Mouse (Mus musculus) G1E (cell line): ENCODE measurements at regions not wholly inside any gene's neighbourhood (a gene's known extent, or its start where the extent isn't known, plus 50 kb on each side); places are given as distances from the start of the nearest gene placed in this dataset.

Experiments
- CTCF ChIP-seq: IDR thresholded peaks from 2 replicates; pipeline ENCODE4 v1.5.1; 2012; ENCODE audit warnings: low read depth, low read length, inconsistent platforms, mixed read lengths
- GATA1 ChIP-seq: IDR thresholded peaks from 2 replicates; pipeline ENCODE4 v1.6.1; 2012; ENCODE audit warnings: borderline replicate concordance, low read length, inconsistent platforms, mixed read lengths
- POLR2AphosphoS5 ChIP-seq: IDR thresholded peaks from 2 replicates; pipeline ENCODE4 v1.6.1; 2012; ENCODE audit warnings: low read depth, low read length, inconsistent platforms; ENCODE audit not compliant: insufficient replicate concordance
- TAL1 ChIP-seq: conservative IDR thresholded peaks from 2 replicates; pipeline ENCODE4 v1.6.1; 2012; ENCODE audit warnings: low read depth, low read length, inconsistent platforms, mixed read lengths

- TF ChIP-seq TAL1, result no peak
- no peak for TF ChIP-seq POLR2AphosphoS5
- no peak for TF ChIP-seq CTCF
- TF ChIP-seq GATA1, result no peak
Observed at GRCm38 (mm10) chr8:12055931-12056330, 215.7 kb downstream of the Tex29 start.
